In genomic region chr9:71404396-71405135, GRCm38 (mm10) we compare ENCODE assay signal across 27 mouse cellular contexts.
DNase-seq lines count a peak whose midpoint lies in the region; ATAC-seq and TF ChIP-seq lines count a peak whose summit lies in the region.
"Had no signal": no experiment of that assay in that cellular context is flagged by ENCODE, and none has a peak within 500 bp of the region (broad histone marks: within the 10 kb centered on the region; RNA-seq: fewer than 3 reads in every experiment).

No protein-coding gene starts in this region.

- WGBS in heart, adult 2 months: 49% methylated on average over 8 of the region's 8 CpGs
- WGBS in heart, embryonic 10.5 days: 74% methylated on average over 8 of the region's 8 CpGs
- 60% methylated on average over 8 of the region's 8 CpGs for WGBS in heart, postnatal 0 days

- H3K4me3 ChIP-seq in heart, adult 2 months: no peak overlapping the region
- H3K4me3 ChIP-seq in heart, embryonic 10.5 days: no peak overlapping the region
- no peak overlapping the region for H3K4me3 ChIP-seq in heart, postnatal 0 days (ENCODE audit: low read depth, low read length)
- H3K4me3 ChIP-seq: embryonic facial prominence, embryonic 12.5 days; hindbrain, embryonic 12.5 days; limb, embryonic 12.5 days; liver, embryonic 13.5 days; midbrain, embryonic 12.5 days; neural tube, embryonic 15.5 days; stomach, embryonic 15.5 days had no signal

- DNase-seq in heart, adult 2 months: peak; percentile 43 to 63
- DNase-seq in heart, embryonic 10.5 days (ENCODE audit: low spot score): no peak
- DNase-seq in gastrocnemius, adult 8-10 months (ENCODE audit: low spot score in 2 of 2): peak; percentile 31 to 54
- DNase-seq in heart, postnatal 0 days (ENCODE audit: low spot score): peak; percentile 70
- peak; percentile 70 for DNase-seq in skeletal muscle tissue, adult 2 months (ENCODE audit: low read depth, low spot score)
- DNase-seq in left cerebral cortex, postnatal 36 days (ENCODE audit: low spot score in 2 of 2): no peak
- no peak for DNase-seq in thymus, postnatal 0 days (ENCODE audit: low spot score)
- DNase-seq: adrenal gland, adult 2 months; cerebellum, adult 11 months; cerebellum, postnatal 10 days; forebrain, postnatal 0 days; kidney, adult 18-20 months; kidney, postnatal 25 days; layer of hippocampus, postnatal 36 days; liver, embryonic 13.5 days; lung, adult 2 months; right cerebral cortex, adult 18-20 months; right cerebral cortex, postnatal 4 days; thymus, adult 18-20 months had no signal

- peaks cover 3% of the 10 kb centered on the region for H3K4me1 ChIP-seq in heart, adult 2 months (ENCODE audit: control insufficient read depth, insufficient read depth, low read length)
- H3K4me1 ChIP-seq in heart, embryonic 10.5 days: peaks cover 8% of the 10 kb centered on the region
- H3K4me1 ChIP-seq in heart, postnatal 0 days (ENCODE audit: control insufficient read depth, insufficient read depth): no peaks in the 10 kb centered on the region
- H3K4me1 ChIP-seq: hindbrain, embryonic 12.5 days; liver, embryonic 13.5 days; midbrain, embryonic 12.5 days had no signal

- no peak for TF ChIP-seq CTCF in heart, adult 2 months (IDR thresholded peaks at IDR 0.05)
- TF ChIP-seq CTCF in heart, postnatal 0 days (IDR thresholded peaks at IDR 0.05; ENCODE audit: low read depth): no peak

- H3K9me3 ChIP-seq in heart, embryonic 10.5 days: no peaks in the 10 kb centered on the region
- H3K9me3 ChIP-seq in heart, postnatal 0 days (replicated peaks; ENCODE audit: control insufficient read depth, low read length): no peaks in the 10 kb centered on the region
- H3K9me3 ChIP-seq: embryonic facial prominence, embryonic 12.5 days; G1E; hindbrain, embryonic 12.5 days; limb, embryonic 12.5 days; midbrain, embryonic 12.5 days; neural tube, embryonic 15.5 days; stomach, embryonic 15.5 days had no signal

- H3K79me2 ChIP-seq in heart, adult 2 months (replicated peaks; ENCODE audit: control insufficient read depth, insufficient read depth, low read length): no peaks in the 10 kb centered on the region

- H3K4me2 ChIP-seq in heart, postnatal 0 days (ENCODE audit: low read depth, low read length): no peak overlapping the region
- H3K4me2 ChIP-seq: embryonic facial prominence, embryonic 12.5 days; hindbrain, embryonic 12.5 days; limb, embryonic 12.5 days; liver, embryonic 13.5 days; midbrain, embryonic 12.5 days; neural tube, embryonic 15.5 days; stomach, embryonic 15.5 days had no signal

- no peak for TF ChIP-seq POLR2A in heart, adult 2 months (IDR thresholded peaks at IDR 0.05; ENCODE audit: insufficient read depth, low read depth, low read length)

- no peaks in the 10 kb centered on the region for H3K36me3 ChIP-seq in heart, adult 2 months (ENCODE audit: control insufficient read depth, insufficient read depth, low read length)
- H3K36me3 ChIP-seq in heart, embryonic 10.5 days: no peaks in the 10 kb centered on the region
- no peaks in the 10 kb centered on the region for H3K36me3 ChIP-seq in heart, postnatal 0 days (replicated peaks; ENCODE audit: control insufficient read depth, insufficient read depth, low read length)
- H3K36me3 ChIP-seq: embryonic facial prominence, embryonic 12.5 days; G1E; hindbrain, embryonic 12.5 days; limb, embryonic 12.5 days; liver, embryonic 13.5 days; midbrain, embryonic 12.5 days; neural tube, embryonic 15.5 days; stomach, embryonic 15.5 days had no signal

- no peak overlapping the region for H3K27ac ChIP-seq in heart, adult 2 months
- H3K27ac ChIP-seq in heart, embryonic 10.5 days: no peak overlapping the region
- peak overlapping the region; percentile 62; the same call in 1 of the 2 replicates for H3K27ac ChIP-seq in heart, postnatal 0 days (ENCODE audit: low read depth)
- H3K27ac ChIP-seq: embryonic facial prominence, embryonic 12.5 days; hindbrain, embryonic 12.5 days; limb, embryonic 12.5 days; liver, embryonic 13.5 days; midbrain, embryonic 12.5 days; neural tube, embryonic 15.5 days; stomach, embryonic 15.5 days had no signal

- H3K9ac ChIP-seq in heart, adult 2 months (ENCODE audit: low read depth, low read length): no peak overlapping the region
- no peak overlapping the region for H3K9ac ChIP-seq in heart, postnatal 0 days (replicated peaks; ENCODE audit: low read depth, low read length)
- H3K9ac ChIP-seq: embryonic facial prominence, embryonic 12.5 days; forebrain, postnatal 0 days; hindbrain, embryonic 12.5 days; limb, embryonic 12.5 days; liver, embryonic 13.5 days; midbrain, embryonic 12.5 days; neural tube, embryonic 15.5 days; stomach, embryonic 15.5 days had no signal

- no peaks in the 10 kb centered on the region for H3K27me3 ChIP-seq in heart, adult 2 months (ENCODE audit: control insufficient read depth, insufficient read depth, low read length)
- peaks cover 6% of the 10 kb centered on the region; the same call in 1 of the 2 replicates for H3K27me3 ChIP-seq in heart, embryonic 10.5 days (ENCODE audit: insufficient read depth, poor library complexity, severe bottlenecking)
- H3K27me3 ChIP-seq in heart, postnatal 0 days (ENCODE audit: control insufficient read depth, insufficient read depth, low read length): no peaks in the 10 kb centered on the region; the same call in 1 of the 2 replicates
- H3K27me3 ChIP-seq: embryonic facial prominence, embryonic 12.5 days; hindbrain, embryonic 12.5 days; liver, embryonic 13.5 days; midbrain, embryonic 12.5 days; neural tube, embryonic 15.5 days; Patski; stomach, embryonic 15.5 days had no signal

- TF ChIP-seq EP300 in heart, adult 2 months (IDR thresholded peaks at IDR 0.05; ENCODE audit: insufficient read depth, low read depth, low read length): no peak
- TF ChIP-seq EP300 in heart, postnatal 0 days (IDR thresholded peaks at IDR 0.05; ENCODE audit: low read depth): no peak

- intact Hi-C loops in heart, adult 2 months (cut with DNase I): no loop called here
- intact Hi-C loops in left cerebral cortex, postnatal 36 days (cut with DNase I): no loop called here

- peak; percentile 55; the same call in 1 of the 2 replicates for ATAC-seq in heart, postnatal 0 days (ENCODE audit: insufficient read depth, low read depth)
- ATAC-seq: forebrain, postnatal 0 days; Patski had no signal

Comparison
In these comparisons a context has a peak if more than half of its experiments do, and no peak if none do; other contexts are left out.
1. DNase-seq: peak in heart, adult 2 months (2 of 2), gastrocnemius, adult 8-10 months (2 of 2), heart, postnatal 0 days (single experiment) and skeletal muscle tissue, adult 2 months (single experiment); none in heart, embryonic 10.5 days (single experiment), left cerebral cortex, postnatal 36 days (0 of 2) and thymus, postnatal 0 days (single experiment).